12 mouse cellular contexts compared by ENCODE assay signal in genomic region chr15:71010362-71010761, GRCm38 (mm10).
"Had no signal": no experiment of that assay in that cellular context is flagged by ENCODE, and none has a peak within 500 bp of the region (broad histone marks: within the 10 kb centered on the region; RNA-seq: fewer than 3 reads in every experiment).

No protein-coding gene starts in this region.

- H3K36me3 ChIP-seq: limb, embryonic 13.5 days had no signal

- DNase-seq: kidney, adult 11 months; kidney, adult 9 months; kidney, postnatal 36 days; left cerebral cortex, postnatal 4 days; lung, adult 18-20 months; lung, postnatal 36 days; thymus, postnatal 4 days had no signal

- H3K4me3 ChIP-seq: layer of hippocampus, adult 2 months; limb, embryonic 13.5 days had no signal

- H3K9me3 ChIP-seq: limb, embryonic 13.5 days had no signal

- H3K4me2 ChIP-seq: limb, embryonic 13.5 days had no signal

- H3K9ac ChIP-seq: limb, embryonic 13.5 days; liver, embryonic 14.5 days had no signal

- H3K27ac ChIP-seq: kidney, postnatal 0 days; layer of hippocampus, adult 2 months; limb, embryonic 13.5 days; liver, embryonic 14.5 days; stomach, postnatal 0 days had no signal

- H3K4me1 ChIP-seq: limb, embryonic 13.5 days had no signal

- H3K27me3 ChIP-seq: limb, embryonic 13.5 days had no signal
